Mouse (Mus musculus) thymus, postnatal 0 days (tissue): ENCODE results near the gene Gm8126. TPM values are rescaled to one million over a fixed set of nuclear protein-coding genes. Genes with fewer than 3 reads are reported as not detected.
"Not testable (repeated sequence)": the region's sequence is repeated elsewhere in the genome, so short reads cannot be mapped to it uniquely, and the experiment has no call there.

ENCODE experiments used
- DNase-seq: peaks from one replicate; pipeline ENCODE4 v3.0.0-alpha.2; 2015; ENCODE audit warnings: low spot score
- polyA plus RNA-seq: library from polyadenylated mRNA; unstranded; fragments of >200 nt; fragmentation: Nextera tagmentation; extraction: Ambion mirVana; gene quantifications from 2 replicates; pipeline ENCODE4 v1.2.1, GENCODE M21; 2015

Gene Gm8126
- 0.12 TPM in 1 of 2 replicates, not detected in the other for polyA plus RNA-seq

DNA sequence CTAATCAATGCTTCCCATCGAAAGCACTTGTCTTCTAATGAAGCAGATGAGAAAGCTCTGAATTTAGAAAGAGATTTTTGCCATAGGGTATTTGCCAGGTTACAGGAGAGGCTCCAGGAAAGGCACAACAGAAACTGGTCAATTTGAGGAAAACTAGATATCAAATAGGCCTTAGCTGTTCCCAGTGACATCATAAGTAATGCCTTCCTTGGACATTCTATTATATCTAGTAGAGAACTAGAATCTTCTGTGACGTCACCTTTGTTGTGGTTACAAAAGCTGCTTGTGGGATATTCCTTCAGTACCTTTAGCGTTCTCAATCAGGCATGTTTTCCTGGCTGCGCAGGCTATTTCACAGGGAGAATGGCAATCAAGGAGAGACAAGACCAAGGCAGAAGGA, at the start of gene Gm8126:
Gene Gm8126, plus strand, starts transcription at position 301 of the 400 bp plus-strand sequence.
- not testable (repeated sequence) for DNase-seq

DNA sequence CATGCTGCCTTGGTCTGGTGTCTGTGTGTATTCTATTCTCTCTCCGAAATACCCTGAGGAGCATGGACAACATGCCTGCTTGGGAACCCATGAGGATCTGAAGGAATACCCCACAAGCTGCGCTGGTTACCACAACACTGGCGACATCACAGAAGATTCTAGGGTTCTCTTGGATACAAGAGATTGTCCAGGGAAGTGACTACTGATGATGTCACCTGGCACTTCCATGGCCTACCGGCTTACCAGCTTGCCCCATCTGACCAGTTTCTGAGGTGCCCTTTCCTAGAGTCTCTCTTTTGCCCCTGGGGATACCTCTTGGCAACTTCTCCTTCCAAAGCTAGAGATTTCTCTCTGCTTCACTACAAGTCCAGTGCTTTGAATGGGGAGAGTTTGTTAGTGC, 23.2 kb upstream of the Gm8126 start, which contains the start of gene Gm8122:
Gene Gm8122, minus strand, starts transcription at position 101 of the 400 bp plus-strand sequence.
- DNase-seq: not testable (repeated sequence)

DNA sequence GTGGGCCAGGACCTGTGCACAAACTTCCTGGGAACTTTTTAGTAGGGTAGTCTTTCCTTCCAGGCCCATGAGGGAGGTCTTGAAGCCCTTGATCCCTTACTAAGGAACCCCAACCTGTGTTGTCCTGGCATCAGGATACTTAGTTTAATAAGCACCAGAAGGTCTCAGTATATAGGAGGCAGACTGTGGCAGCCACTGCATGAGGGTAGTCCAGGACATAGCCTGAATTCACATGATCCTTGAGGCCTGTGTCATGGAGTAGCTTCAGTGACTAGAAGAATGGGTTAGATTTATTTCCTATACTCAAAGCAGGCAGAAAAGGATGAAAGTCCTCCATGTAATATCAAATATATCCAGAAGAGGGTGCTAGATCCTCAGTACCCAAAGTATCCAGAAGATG, 20.7 kb upstream of the Gm8126 start:
- not testable (repeated sequence) for DNase-seq

GRCm38 (mm10) chr14:43249611-43250170, 8.8 kb upstream of the Gm8126 start:
- DNase-seq: not testable (repeated sequence)

DNA sequence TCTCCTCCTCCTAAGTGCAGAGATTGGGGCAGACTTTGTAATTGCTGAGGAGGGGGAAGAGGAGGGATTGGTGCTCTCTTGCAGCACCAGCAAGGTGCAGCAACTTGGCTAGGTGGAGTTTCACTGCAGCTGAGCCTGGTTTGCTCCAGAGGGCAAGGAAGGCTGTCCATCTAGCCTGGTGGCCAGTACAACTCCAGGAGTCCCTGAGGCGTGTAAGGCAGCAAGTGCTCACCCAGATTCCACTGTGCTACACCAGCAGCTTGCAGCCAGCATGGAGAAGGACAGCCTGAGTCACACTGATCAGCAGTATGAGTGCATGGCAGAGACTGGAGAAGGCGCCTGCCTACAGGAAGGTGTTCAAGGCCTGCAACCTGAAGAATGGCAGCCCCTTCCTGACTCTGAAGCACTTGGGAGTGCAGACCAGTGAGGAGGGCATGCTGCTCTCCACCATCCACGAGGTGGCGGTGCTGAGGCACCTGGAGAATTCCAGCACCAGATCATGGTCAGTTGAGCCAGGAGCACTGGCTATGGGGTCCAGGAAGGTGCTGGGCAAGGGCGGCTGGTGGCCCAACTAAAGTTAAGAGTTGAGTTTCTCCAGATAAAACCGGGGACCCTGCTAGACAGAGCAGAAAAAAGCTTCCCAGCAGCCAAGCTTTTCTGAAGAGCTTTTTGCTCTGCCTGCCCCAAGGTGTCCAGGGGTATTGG, 7.7 kb upstream of the Gm8126 start:
- not testable (repeated sequence) for DNase-seq

DNA sequence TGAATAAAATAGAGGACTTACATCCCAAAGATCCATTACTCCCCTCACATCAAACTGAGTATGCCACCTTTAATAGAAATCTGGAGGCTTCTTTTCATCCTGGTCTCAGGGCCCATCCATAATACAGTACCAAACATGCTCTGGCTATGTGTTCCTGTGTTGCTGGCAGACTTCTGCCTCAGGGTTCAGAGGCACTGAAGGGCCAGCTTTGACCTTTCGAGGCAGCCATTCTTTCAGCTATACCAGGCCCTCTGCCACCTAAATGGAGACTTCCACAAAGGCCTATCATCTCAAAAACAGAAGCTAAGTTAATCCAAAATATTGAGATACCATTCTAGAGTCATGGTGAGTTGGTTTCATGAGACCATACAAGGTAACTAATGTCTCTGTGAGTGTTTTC, 1.9 kb upstream of the Gm8126 start:
- not testable (repeated sequence) for DNase-seq

DNA sequence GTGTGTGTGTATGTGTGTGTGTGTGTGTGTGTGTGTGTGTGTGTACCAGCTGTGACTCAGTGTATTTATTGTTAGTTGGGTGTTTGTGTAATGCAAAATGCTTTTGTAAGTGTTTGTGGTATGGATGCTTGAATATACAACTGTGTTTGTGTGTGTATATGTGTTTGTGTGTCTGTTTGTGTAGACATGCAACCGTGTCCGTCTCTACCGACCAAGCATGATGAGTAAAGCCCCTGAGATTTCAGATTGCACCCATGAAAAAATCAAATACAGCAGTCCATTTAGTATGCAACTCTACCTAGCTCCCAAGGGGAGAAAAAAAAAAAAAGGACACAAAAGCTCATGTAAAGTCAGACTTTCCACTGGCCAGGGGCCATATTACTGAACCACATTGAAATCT, 5.0 kb downstream of the Gm8126 start:
- DNase-seq: not testable (repeated sequence)

DNA sequence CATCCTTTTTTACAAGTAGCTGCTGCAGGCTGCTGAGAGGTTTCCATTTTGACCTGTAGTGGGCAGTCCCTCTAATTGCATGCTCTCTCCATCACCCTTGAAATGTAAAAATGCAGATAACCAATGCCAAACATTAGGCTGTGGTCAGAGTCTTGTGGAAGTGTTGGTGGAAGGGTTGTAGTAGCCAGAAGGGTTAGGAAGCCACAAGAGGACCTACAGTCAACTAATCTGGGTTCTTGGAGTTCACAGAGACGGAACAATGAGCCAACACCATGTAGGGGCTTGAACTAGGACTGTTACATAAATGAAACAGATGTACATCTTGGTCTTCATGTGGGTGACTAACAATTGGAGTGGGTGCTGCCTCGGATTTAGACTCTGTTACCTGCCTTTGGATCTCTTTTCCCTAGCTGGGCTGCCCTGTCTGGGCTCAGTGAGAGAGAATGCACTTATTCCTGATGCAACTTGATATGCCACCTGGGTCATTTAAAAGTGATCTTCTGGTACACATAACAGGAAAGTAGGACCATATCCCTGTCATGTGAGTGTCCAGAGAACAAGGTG, 10.2 kb downstream of the Gm8126 start:
- DNase-seq: not testable (repeated sequence)

DNA sequence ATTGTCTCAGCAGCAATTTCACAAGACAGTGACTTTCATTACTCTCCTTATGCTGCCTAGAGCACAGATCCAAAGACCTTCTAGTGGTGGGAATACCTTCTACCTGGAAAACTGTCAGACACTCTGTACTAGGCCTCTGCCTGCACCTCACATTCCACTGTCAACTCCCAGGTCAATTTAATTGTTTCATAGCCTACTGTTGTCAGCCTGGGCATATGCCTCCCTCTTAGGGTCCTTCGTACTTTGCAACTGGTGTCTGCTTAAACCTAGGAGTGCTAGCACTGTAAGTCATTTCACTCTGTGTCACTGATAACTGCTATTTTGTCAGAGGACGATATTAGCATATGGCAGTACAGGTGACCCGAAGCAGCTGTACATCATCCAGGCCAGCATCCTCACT, 10.8 kb downstream of the Gm8126 start:
- not testable (repeated sequence) for DNase-seq

DNA sequence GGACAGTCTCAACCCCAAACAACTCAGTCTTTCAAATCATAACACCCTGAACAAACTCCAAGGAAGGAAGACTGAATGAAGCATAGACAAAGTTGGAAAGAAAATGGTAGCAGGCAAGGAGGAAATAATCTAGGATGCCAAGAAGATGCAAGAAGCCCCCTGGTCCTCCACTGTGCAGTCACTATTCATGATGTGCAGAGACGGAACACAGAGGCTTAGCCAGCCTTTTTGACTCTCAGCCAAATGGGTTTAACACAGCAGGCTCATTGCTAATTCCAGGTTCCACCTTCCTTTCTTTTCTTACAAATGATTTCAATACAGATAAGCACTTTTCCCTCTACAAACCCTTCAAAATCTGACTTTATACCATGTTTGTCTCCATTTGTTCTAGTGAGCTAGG, 14.7 kb downstream of the Gm8126 start:
- DNase-seq: not testable (repeated sequence)

DNA sequence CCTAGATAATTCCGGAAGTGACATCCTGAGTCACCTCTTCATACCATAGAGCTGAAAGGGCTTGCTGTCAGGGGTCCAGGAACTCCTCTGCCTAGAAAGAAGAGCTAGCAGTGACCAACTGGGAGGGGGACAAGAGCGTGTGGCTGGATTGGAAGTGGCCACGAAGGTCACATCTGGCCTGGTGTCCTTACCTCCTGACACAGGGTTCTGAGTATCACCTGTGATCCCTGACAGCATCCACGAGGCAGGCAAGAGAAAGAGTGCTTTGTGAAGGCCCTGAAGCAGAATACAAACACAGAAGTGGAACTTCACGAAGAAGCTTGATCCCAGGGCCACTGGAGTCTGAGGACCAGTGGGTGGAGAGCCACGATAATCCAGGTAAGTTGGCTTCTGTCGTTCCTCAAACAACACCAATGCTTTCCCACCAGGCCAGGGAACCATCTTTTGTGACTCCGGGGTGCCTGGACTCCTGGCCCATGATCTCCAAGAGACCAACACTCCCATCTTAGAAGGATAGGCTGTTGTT, 16.6 kb downstream of the Gm8126 start, which contains the start of gene Gm9732:
Gene Gm9732, plus strand, starts transcription at position 51 of the 526 bp plus-strand sequence.
- DNase-seq: not testable (repeated sequence)

DNA sequence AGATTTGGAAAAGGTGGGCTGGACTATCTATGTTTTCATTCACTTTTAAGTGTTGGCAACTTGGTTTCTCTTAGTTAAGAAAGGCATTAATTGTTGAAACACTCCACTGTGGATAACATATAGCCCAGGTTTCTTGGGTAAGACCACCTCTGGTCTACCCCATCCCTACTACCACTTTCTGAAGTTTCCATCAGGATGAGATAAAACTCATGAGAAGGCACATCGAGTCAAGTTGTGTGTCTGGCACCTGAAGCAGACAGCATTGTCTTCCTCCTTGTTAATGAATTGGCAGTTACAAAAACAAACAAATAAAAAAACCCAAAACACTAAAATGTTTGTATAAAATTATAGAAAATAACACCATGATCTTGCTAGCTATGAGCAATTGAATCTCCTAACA, 17.3 kb downstream of the Gm8126 start:
- DNase-seq: not testable (repeated sequence)

DNA sequence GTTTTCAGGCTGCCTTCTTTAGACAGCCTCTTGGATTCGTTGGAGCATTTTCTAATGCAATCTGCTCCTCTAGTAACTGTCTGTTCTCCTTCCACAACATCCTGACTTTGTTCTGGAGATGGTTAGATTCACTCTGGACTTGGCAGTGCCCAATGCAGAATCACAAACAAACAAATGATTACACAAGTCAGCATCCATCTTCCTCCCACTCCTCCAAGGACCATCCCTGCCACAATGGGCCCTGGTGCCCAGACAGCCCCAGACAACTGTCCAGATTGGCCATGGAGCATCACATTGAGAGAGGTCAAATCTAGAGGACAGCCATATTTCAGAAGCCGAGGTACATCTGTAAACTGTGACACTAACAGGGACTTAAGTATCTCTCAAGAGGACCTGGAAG, 19.0 kb downstream of the Gm8126 start:
- not testable (repeated sequence) for DNase-seq

DNA sequence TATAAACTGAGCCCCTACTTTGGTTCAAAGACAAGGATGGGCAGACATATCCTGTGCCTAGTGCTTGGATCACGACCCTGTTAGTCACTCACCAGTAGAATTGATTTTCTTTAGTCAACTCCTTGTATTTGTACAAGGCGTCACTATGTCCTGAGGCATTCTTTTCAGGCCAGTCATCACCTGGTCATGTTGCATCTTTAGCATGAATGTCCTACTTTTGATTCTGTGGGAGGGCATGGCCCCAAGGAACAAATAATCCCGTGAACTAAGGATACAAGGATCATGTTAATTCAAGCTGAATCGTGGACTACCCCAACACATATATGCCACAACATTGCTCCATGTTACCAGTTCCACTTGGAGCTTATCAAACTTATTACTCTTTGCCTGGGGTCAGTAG, 19.7 kb downstream of the Gm8126 start:
- not testable (repeated sequence) for DNase-seq

DNA sequence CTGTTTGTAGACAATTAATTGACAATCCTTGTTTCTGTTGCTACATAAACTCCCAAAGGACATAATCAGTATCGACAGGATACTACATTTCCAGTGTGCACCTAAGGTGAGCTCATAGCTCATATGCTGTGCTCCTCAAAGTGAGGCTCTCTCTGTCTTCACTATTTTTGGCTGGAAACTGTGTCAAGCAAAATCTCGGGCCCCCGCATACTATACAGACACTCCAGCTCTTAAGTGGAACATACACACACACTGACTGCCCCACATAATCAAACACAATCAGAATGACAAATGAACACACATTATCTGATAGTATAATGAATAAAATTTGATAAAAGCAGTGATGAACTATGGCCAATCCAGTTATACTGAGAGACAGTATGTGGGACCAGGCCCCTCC, 20.2 kb downstream of the Gm8126 start:
- DNase-seq: not testable (repeated sequence)

DNA sequence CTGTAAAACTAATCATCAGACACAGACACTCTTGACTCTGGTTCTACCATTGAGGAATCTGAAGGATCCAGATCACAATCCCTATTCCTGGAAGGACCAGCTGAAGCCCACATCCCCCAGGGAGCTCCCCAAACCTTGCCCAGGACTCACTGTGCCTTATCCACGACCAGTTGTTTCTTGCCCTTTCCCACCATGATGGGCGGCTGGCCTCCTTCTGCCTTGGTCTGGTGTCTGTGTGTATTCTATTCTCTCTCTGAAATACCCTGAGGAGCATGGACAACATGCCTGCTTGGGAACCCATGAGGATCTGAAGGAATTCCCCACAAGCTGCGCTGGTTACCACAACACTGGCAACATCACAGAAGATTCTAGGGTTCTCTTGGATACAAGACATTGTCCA, 35.1 kb downstream of the Gm8126 start, which contains the start of gene Gm8127:
Gene Gm8127, minus strand, starts transcription at position 330 of the 400 bp plus-strand sequence.
- not testable (repeated sequence) for DNase-seq

Other genes starting within 250 kb of the Gm8126 start
- gene Gm10376, start 243.0 kb upstream of the Gm8126 start, polyA plus RNA-seq: not detected in 2 replicates
- gene Gm8094, start 182.0 kb upstream of the Gm8126 start, polyA plus RNA-seq: not detected in 2 replicates
- not detected in 2 replicates for gene Gm8104, start 158.0 kb upstream of the Gm8126 start, polyA plus RNA-seq
- 0.09 TPM in 1 of 2 replicates, not detected in the other for gene Gm7233, start 78.8 kb upstream of the Gm8126 start, polyA plus RNA-seq
- not detected in 2 replicates for gene Gm8122, start 23.3 kb upstream of the Gm8126 start, polyA plus RNA-seq
- 0.12 TPM in 1 of 2 replicates, not detected in the other for gene Gm9732, start 16.4 kb downstream of the Gm8126 start, polyA plus RNA-seq
- gene Gm8127, start 35.2 kb downstream of the Gm8126 start, polyA plus RNA-seq: not detected in 2 replicates
- not detected in 2 replicates for gene 1700001F09Rik, start 89.2 kb downstream of the Gm8126 start, polyA plus RNA-seq
- not detected in 2 replicates for gene Gm8138, start 157.7 kb downstream of the Gm8126 start, polyA plus RNA-seq